Mouse (Mus musculus) ZHBTc4 (cell line): Measurements from ENCODE around the gene Mrpl39.

ENCODE experiments used
- DNase-seq: peaks from one replicate; pipeline ENCODE4 v3.0.0-alpha.2; 2011; ENCODE audit warnings: low read depth, low spot score

The Mrpl39 gene

DNA sequence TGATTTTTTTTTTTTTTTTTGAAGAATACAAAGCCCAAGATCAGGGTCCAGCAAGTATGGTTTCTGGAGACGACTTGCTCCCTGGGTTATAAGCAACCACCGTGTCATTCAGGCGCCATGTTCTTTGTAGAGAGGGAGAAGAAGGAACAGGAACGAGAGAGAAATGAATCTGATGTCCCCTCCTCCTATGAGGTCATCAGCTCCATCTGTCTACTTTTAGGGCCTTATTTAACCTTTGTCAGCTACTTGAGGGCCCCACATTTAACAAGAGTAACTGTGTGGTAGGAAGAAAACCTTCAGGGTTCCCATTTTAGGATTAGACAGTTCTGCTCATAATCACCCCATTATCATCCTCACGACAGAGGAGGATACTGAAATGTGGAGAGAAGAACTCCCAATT, 34.5 kb downstream of the Mrpl39 start:
- DNase-seq = no peak

DNA sequence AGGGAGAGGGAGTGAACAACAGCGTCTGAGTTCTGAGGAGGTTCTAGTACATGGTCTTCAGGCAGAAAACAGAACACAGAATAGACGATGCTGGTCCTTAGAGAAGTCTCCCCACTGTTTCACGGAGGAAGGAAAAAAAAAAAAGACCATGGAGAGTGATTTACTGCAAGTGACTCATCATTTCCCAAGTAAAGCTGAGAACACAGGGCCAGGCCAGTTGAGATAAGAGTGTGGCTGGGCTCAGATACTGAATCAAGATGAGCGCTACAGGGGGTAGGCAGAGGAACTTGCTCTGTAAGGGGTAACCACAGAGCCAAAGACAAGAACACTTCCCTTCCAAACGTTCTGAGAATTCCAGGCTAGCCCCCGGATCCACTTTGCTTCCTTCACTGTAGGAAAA, 36.8 kb downstream of the Mrpl39 start:
- no peak for DNase-seq

DNA sequence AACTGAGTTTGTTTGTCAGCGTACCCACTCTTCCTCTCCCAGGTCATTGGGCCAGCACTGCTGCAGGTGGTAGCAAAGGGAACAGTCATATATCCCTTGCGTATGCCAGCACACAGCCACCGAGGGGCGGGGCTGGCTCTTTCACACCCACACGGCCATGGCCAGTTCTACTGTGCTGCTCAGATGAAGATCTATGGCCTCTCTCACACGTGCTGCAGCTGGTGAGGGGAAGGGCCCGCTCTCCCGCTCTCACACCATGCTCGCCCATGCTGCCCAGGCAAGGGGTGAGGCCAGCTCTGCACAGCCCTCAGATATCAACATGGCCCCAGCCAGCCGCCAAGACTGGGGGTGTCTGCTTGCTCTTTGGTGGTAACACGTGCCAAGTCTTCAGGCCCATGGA, 39.4 kb downstream of the Mrpl39 start:
- no peak for DNase-seq

DNA sequence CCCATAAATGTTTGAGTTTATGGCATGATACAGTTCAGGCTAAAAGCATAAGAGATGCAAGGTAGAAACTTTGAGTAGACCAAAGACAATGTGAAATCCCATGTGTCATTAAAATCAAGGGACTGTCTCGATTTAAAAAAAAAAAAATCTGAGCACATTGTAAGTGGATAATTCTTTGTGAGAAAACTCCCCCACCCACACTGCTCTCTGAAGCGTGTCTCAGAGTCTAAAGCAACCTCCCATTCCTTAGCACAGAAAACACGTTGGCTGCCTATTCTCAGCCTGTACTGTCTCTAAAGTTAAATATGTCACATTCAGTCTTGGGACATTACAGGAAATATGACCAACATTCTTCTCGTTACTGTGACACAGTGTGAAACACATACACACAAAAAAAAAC, 53.6 kb downstream of the Mrpl39 start:
- no peak for DNase-seq

DNA sequence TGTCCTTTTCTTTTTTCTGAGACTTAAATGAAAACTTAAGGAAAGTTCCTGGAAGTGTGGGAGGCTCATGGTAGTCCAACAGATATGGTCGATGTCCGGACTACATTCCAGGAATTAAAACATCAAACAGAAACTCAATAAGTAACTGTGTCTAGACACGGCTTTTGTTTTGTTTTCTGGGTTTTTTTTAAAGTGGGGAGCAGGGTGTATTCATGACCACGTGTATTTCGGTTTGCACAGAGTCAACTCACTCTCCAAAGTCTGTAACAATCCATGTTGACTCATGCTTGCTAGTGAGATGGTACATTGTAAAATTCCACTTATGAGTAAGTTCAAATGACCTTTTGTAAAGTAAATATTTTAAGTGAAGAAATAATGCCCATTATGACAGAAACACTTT, 54.8 kb downstream of the Mrpl39 start:
- no peak for DNase-seq

DNA sequence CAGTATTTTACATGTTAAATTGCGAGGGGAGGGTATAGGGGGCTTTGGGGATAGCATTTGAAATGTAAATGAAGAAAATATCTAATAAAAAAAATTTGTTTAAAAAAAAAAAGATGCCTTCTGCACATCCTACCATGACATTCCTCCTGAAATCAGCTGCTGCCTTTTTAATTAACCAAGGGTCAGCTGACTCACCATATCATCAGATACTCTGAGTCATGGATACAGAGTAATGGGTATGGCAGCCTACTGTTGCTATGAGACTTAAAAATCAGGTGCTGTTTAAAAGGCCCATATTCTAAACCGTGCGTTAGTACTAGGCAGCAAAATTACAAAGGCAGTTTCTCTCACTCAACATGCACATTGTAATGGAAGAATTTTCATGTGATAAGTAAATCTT, 58.2 kb downstream of the Mrpl39 start:
- DNase-seq = no peak
